Mouse (Mus musculus) activated CD4-positive, CD25-positive, alpha-beta regulatory T cell, adult 4 months (primary cell): ENCODE measurements around the gene Tmem53. TPM values are rescaled to one million over a fixed set of nuclear protein-coding genes. Genes with fewer than 3 reads are reported as not detected.

Source experiments
- ATAC-seq: one replicate; pipeline ENCODE4 v1.8.0; 2017
- polyA plus RNA-seq, 2 experiments: library from polyadenylated mRNA; unstranded; fragments of 100-300 nt; shearing (Covaris generic); gene quantifications; one replicate each; pipeline ENCODE4 v1.2.1; 2017

Gene Tmem53
- polyA plus RNA-seq, 2 experiments from 2014 or later = 1.6 TPM; not detected in 1

DNA sequence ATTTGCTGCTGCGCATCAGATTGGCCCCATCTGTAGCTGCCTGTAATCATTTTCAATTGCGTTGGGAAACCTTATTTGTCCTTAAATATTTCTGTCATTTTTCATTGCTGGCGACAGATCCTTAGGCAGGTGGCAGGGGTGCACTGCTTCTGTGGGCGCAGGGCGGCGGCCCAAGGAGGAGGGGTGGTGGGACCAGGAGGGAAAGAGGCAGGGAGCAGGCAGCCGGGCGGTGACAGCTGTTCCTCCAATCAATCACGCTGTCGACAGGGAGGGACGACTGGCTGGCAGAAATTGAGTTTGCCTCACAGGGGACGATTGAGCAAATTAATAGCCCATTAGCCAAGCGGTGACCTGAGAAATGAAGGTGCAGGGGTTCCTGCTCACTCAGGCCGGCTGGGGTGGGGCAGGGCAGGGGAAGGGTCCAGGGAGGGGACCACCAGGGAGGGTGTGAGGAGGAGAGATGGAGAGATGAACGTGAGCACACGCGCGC is 66.0 kb downstream of the Tmem53 start:
- ATAC-seq = no peak

Other genes starting within 250 kb of the Tmem53 start
- gene Eif2b3, start 232.5 kb upstream of the Tmem53 start, polyA plus RNA-seq = 10 to 100 TPM; 28.4 to 29.5 TPM
- not detected for gene Ptch2, start 155.9 kb upstream of the Tmem53 start, polyA plus RNA-seq
- 10 to 100 TPM; 22.7 to 24.1 TPM for gene Btbd19, start 126.2 kb upstream of the Tmem53 start, polyA plus RNA-seq
- 1 to 10 TPM; 1.7 to 3.5 TPM for gene Tctex1d4, start 125.2 kb upstream of the Tmem53 start, polyA plus RNA-seq
- gene Plk3, start 118.0 kb upstream of the Tmem53 start, polyA plus RNA-seq = 10 to 100 TPM; 10.6 to 14.6 TPM
- gene Rps8, start 95.7 kb upstream of the Tmem53 start, polyA plus RNA-seq = 100 to 1,000 TPM; 869 to 969 TPM
- gene Kif2c, start 69.3 kb upstream of the Tmem53 start, polyA plus RNA-seq = 10 to 100 TPM; 10.4 to 15.4 TPM
- gene Armh1, start 174 bp downstream of the Tmem53 start, polyA plus RNA-seq = not detected
- 10 to 100 TPM; 14.1 to 19.8 TPM for gene Rnf220, start 245.1 kb downstream of the Tmem53 start, polyA plus RNA-seq